Mouse (Mus musculus): ENCODE results near the gene Pde3a. TPM values are rescaled to one million over a fixed set of nuclear protein-coding genes. Genes with fewer than 3 reads are reported as not detected.
A peak's percentile ranks its signal among the peaks of the same experiment; 100 is the strongest.

Pde3a gene
- polyA plus RNA-seq, 1 experiment: not detected

GRCm38 (mm10) chr6:141430134-141430533 is 181.1 kb downstream of the Pde3a start:
- Histone ChIP-seq H3K4me3 (no peak overlapping the region), H3ac (ENCODE audit: control insufficient read depth, insufficient read length) (no peak overlapping the region), H3K27me3 (ENCODE audit: control insufficient read depth, insufficient read depth, insufficient read length) (no peaks in the 10 kb centered on the region), H3K36me3 (ENCODE audit: control insufficient read depth, insufficient read depth) (no peaks in the 10 kb centered on the region), H3K4me2 (ENCODE audit: low read depth) (no peak overlapping the region), H3K79me2 (ENCODE audit: control insufficient read depth, insufficient read depth) (no peaks in the 10 kb centered on the region)
- TF ChIP-seq REST (IDR thresholded peaks at IDR 0.05; ENCODE audit: insufficient read depth, insufficient read length) (no peak), CEBPB (IDR thresholded peaks at IDR 0.05; ENCODE audit: insufficient read depth, poor library complexity, severe bottlenecking) (no peak), TCF12 (IDR thresholded peaks at IDR 0.05; ENCODE audit: insufficient read depth, poor library complexity, severe bottlenecking) (no peak), MAX (IDR thresholded peaks at IDR 0.05; ENCODE audit: low read depth) (no peak), E2F4 (IDR thresholded peaks at IDR 0.05; ENCODE audit: insufficient read depth) (no peak), SRF (IDR thresholded peaks at IDR 0.05; ENCODE audit: control insufficient read depth, insufficient read length, low read depth) (no peak), MYOG (IDR thresholded peaks at IDR 0.05; ENCODE audit: control insufficient read depth in 1 of 3, insufficient read depth in 1 of 3, insufficient read length in 2 of 3, low read depth in 2 of 3) (no peak), POLR2A (IDR thresholded peaks at IDR 0.05; ENCODE audit: insufficient read length, low read depth) (no peak), TCF3 (IDR thresholded peaks at IDR 0.05; ENCODE audit: insufficient read length, low read depth) (no peak), MYOD1 (IDR thresholded peaks at IDR 0.05; ENCODE audit: control insufficient read depth in 1 of 3, insufficient read length in 2 of 3, low read depth in 2 of 3) (no peak), POLR2AphosphoS2 (IDR thresholded peaks at IDR 0.05; ENCODE audit: insufficient read length, low read depth) (no peak), USF1 (IDR thresholded peaks at IDR 0.05; ENCODE audit: low read depth) (no peak)

- no peak overlapping the region for H3K4me2 ChIP-seq (ENCODE audit: low read depth)
- no peaks in the 10 kb centered on the region for H3K27me3 ChIP-seq (ENCODE audit: control insufficient read depth, insufficient read depth, insufficient read length)
- no peak overlapping the region for H3ac ChIP-seq (ENCODE audit: control insufficient read depth, insufficient read length)
- no peak overlapping the region for H3K4me3 ChIP-seq
- H3K36me3 ChIP-seq (ENCODE audit: control insufficient read depth, insufficient read depth): no peaks in the 10 kb centered on the region
- H3K79me2 ChIP-seq (ENCODE audit: control insufficient read depth, insufficient read depth): no peaks in the 10 kb centered on the region
- TF ChIP-seq MYOD1 (IDR thresholded peaks at IDR 0.05; ENCODE audit: control insufficient read depth in 1 of 3, insufficient read length in 2 of 3, low read depth in 2 of 3) (no peak), MYOG (IDR thresholded peaks at IDR 0.05; ENCODE audit: control insufficient read depth in 1 of 3, insufficient read depth in 1 of 3, insufficient read length in 2 of 3, low read depth in 2 of 3) (no peak), SRF (IDR thresholded peaks at IDR 0.05; ENCODE audit: control insufficient read depth, insufficient read length, low read depth) (no peak)
These were observed 183.4 kb downstream of the Pde3a start for GRCm38 (mm10) chr6:141432271-141432974.

- Histone ChIP-seq H3K36me3 (ENCODE audit: control insufficient read depth, insufficient read depth) (no peaks in the 10 kb centered on the region), H3K27me3 (ENCODE audit: control insufficient read depth, insufficient read depth, insufficient read length) (no peaks in the 10 kb centered on the region), H3K4me2 (ENCODE audit: low read depth) (no peak overlapping the region), H3K4me3 (no peak overlapping the region), H3ac (ENCODE audit: control insufficient read depth, insufficient read length) (no peak overlapping the region), H3K79me2 (ENCODE audit: control insufficient read depth, insufficient read depth) (no peaks in the 10 kb centered on the region)
- no peak for TF ChIP-seq SRF (IDR thresholded peaks at IDR 0.05; ENCODE audit: control insufficient read depth, insufficient read length, low read depth)
- peak in 2 of 3 experiments; percentile 48 to 73 for TF ChIP-seq MYOD1 (IDR thresholded peaks at IDR 0.05; ENCODE audit: control insufficient read depth in 1 of 3, insufficient read length in 2 of 3, low read depth in 2 of 3)
These were observed 185.1 kb downstream of the Pde3a start for GRCm38 (mm10) chr6:141433917-141434756.

GRCm38 (mm10) chr6:141435160-141435559 is 186.1 kb downstream of the Pde3a start:
- TF ChIP-seq MAX (IDR thresholded peaks at IDR 0.05; ENCODE audit: low read depth) (no peak), REST (IDR thresholded peaks at IDR 0.05; ENCODE audit: insufficient read depth, insufficient read length) (no peak)
- no peak overlapping the region for H3ac ChIP-seq (ENCODE audit: control insufficient read depth, insufficient read length)
- no peaks in the 10 kb centered on the region for H3K36me3 ChIP-seq (ENCODE audit: control insufficient read depth, insufficient read depth)
- H3K27me3 ChIP-seq (ENCODE audit: control insufficient read depth, insufficient read depth, insufficient read length): no peaks in the 10 kb centered on the region
- H3K79me2 ChIP-seq (ENCODE audit: control insufficient read depth, insufficient read depth): no peaks in the 10 kb centered on the region
- no peak overlapping the region for H3K4me3 ChIP-seq
- no peak overlapping the region for H3K4me2 ChIP-seq (ENCODE audit: low read depth)

- Histone ChIP-seq H3K27me3 (ENCODE audit: control insufficient read depth, insufficient read depth, insufficient read length) (no peaks in the 10 kb centered on the region), H3K79me2 (ENCODE audit: control insufficient read depth, insufficient read depth) (no peaks in the 10 kb centered on the region), H3K4me3 (no peak overlapping the region), H3K36me3 (ENCODE audit: control insufficient read depth, insufficient read depth) (no peaks in the 10 kb centered on the region), H3ac (ENCODE audit: control insufficient read depth, insufficient read length) (no peak overlapping the region), H3K4me2 (ENCODE audit: low read depth) (no peak overlapping the region)
- TF ChIP-seq MYOD1 (IDR thresholded peaks at IDR 0.05; ENCODE audit: control insufficient read depth in 1 of 3, insufficient read length in 2 of 3, low read depth in 2 of 3): no peak
- TF ChIP-seq USF1 (IDR thresholded peaks at IDR 0.05; ENCODE audit: low read depth): no peak
- no peak for TF ChIP-seq E2F4 (IDR thresholded peaks at IDR 0.05; ENCODE audit: insufficient read depth)
- no peak for TF ChIP-seq POLR2AphosphoS2 (IDR thresholded peaks at IDR 0.05; ENCODE audit: insufficient read length, low read depth)
- TF ChIP-seq REST (IDR thresholded peaks at IDR 0.05; ENCODE audit: insufficient read depth, insufficient read length): no peak
- no peak for TF ChIP-seq MYOG (IDR thresholded peaks at IDR 0.05; ENCODE audit: control insufficient read depth in 1 of 3, insufficient read depth in 1 of 3, insufficient read length in 2 of 3, low read depth in 2 of 3)
- TF ChIP-seq MAX (IDR thresholded peaks at IDR 0.05; ENCODE audit: low read depth): no peak
- no peak for TF ChIP-seq SRF (IDR thresholded peaks at IDR 0.05; ENCODE audit: control insufficient read depth, insufficient read length, low read depth)
- no peak for TF ChIP-seq POLR2A (IDR thresholded peaks at IDR 0.05; ENCODE audit: insufficient read length, low read depth)
- TF ChIP-seq TCF12 (IDR thresholded peaks at IDR 0.05; ENCODE audit: insufficient read depth, poor library complexity, severe bottlenecking): no peak
- TF ChIP-seq TCF3 (IDR thresholded peaks at IDR 0.05; ENCODE audit: insufficient read length, low read depth): no peak
- TF ChIP-seq CEBPB (IDR thresholded peaks at IDR 0.05; ENCODE audit: insufficient read depth, poor library complexity, severe bottlenecking): no peak
These were observed 190.9 kb downstream of the Pde3a start for GRCm38 (mm10) chr6:141439965-141440364.

Measured in myocyte (in vitro differentiated cells).